Mouse (Mus musculus) left cerebral cortex, adult 2 months (tissue): ENCODE results near the gene 1700010B08Rik. TPM values are rescaled to one million over a fixed set of nuclear protein-coding genes. Genes with fewer than 3 reads are reported as not detected.
"Not testable (repeated sequence)": the region's sequence is repeated elsewhere in the genome, so short reads cannot be mapped to it uniquely, and the experiment has no call there.

Source experiments
- DNase-seq, 2 experiments: peaks; one replicate each; pipeline ENCODE4 v3.0.0; 2021 to 2022; ENCODE audit warnings: low spot score in 2 of 2, mixed read lengths in 1 of 2; ENCODE audit errors: extremely low spot score in 1 of 2
- H3K27ac ChIP-seq: fragments of 200-600 bp; 2 replicates; pipeline ENCODE4 v1.8.1; 2022
- H3K4me3 ChIP-seq: fragments of 200-600 bp; 2 replicates; pipeline ENCODE4 v1.8.1; 2022
- CTCF ChIP-seq: fragments of 200-600 bp; IDR thresholded peaks from 2 replicates; pipeline ENCODE4 v1.8.1; 2022; ENCODE audit warnings: antibody characterized with exemption, mild to moderate bottlenecking, moderate library complexity
- intact Hi-C: fragments of 180-260 bp; cut with DNase I; formaldehyde crosslinking; loops from one replicate; pipeline ENCODE4 v1.15.1; 2025
- long read RNA-seq, 2 experiments: library from polyadenylated mRNA; stranded (forward); transcript quantifications; one replicate each; pipeline ENCODE4 v2.0.0; 2021; ENCODE audit warnings: borderline mapping rate in 2 of 2
- total RNA-seq, 2 experiments: library from RNA; stranded (reverse); gene quantifications; 2 replicates each; pipeline ENCODE4 v1.2.3; 2021

1700010B08Rik gene
- total RNA-seq = not detected
- long read RNA-seq, experiment 1 = 0 reads
- long read RNA-seq, experiment 2 = 0 reads

- intact Hi-C loops, H3K4me3 ChIP-seq, H3K27ac ChIP-seq, DNase-seq: not testable (repeated sequence)
These were observed at the start of gene 1700010B08Rik for GRCm38 (mm10) chr2:173719115-173719514. Gene 1700010B08Rik (plus strand): TSS chr2:173719415.

- DNase-seq = no peak
- intact Hi-C loops = no loop called here
- no peak overlapping the region for H3K27ac ChIP-seq
- no peak overlapping the region for H3K4me3 ChIP-seq
- TF ChIP-seq CTCF = no peak
These were observed 46.8 kb upstream of the 1700010B08Rik start for GRCm38 (mm10) chr2:173672328-173672896.

GRCm38 (mm10) chr2:173673469-173673868 is 45.7 kb upstream of the 1700010B08Rik start:
- Histone ChIP-seq H3K4me3 (no peak overlapping the region), H3K27ac (no peak overlapping the region)
- no peak for DNase-seq
- intact Hi-C loops = no loop called here
- no peak for TF ChIP-seq CTCF

- Histone ChIP-seq H3K27ac (no peak overlapping the region), H3K4me3 (no peak overlapping the region)
- intact Hi-C loops = no loop called here
- TF ChIP-seq CTCF = no peak
- no peak for DNase-seq
These were observed 40.6 kb upstream of the 1700010B08Rik start for GRCm38 (mm10) chr2:173678593-173678992.

GRCm38 (mm10) chr2:173679217-173679616 is 40.0 kb upstream of the 1700010B08Rik start:
- TF ChIP-seq CTCF = no peak
- intact Hi-C loops = no loop called here
- H3K4me3 ChIP-seq = no peak overlapping the region
- no peak for DNase-seq
- no peak overlapping the region for H3K27ac ChIP-seq

- TF ChIP-seq CTCF = no peak
- Histone ChIP-seq H3K4me3 (no peak overlapping the region), H3K27ac (no peak overlapping the region)
- intact Hi-C loops = no loop called here
- no peak for DNase-seq
These were observed 39.1 kb upstream of the 1700010B08Rik start for GRCm38 (mm10) chr2:173680153-173680552.

- intact Hi-C loops = no loop called here
- TF ChIP-seq CTCF = no peak
These were observed 36.4 kb upstream of the 1700010B08Rik start for GRCm38 (mm10) chr2:173682773-173683172.

GRCm38 (mm10) chr2:173685781-173686361 is 33.3 kb upstream of the 1700010B08Rik start:
- intact Hi-C loops = no loop called here
- Histone ChIP-seq H3K27ac (no peak overlapping the region), H3K4me3 (no peak overlapping the region)
- DNase-seq = no peak
- TF ChIP-seq CTCF = no peak

More at GRCm38 (mm10) chr2:173682773-173683172, 36.4 kb upstream of the 1700010B08Rik start:
- DNase-seq = no peak
- no peak overlapping the region for H3K27ac ChIP-seq
- H3K4me3 ChIP-seq = no peak overlapping the region

GRCm38 (mm10) chr2:173687363-173687762 is 31.9 kb upstream of the 1700010B08Rik start:
- no peak for DNase-seq
- intact Hi-C loops = no loop called here
- no peak overlapping the region for H3K27ac ChIP-seq
- TF ChIP-seq CTCF = no peak
- H3K4me3 ChIP-seq = no peak overlapping the region

GRCm38 (mm10) chr2:173689835-173690234 is 29.4 kb upstream of the 1700010B08Rik start:
- intact Hi-C loops = no loop called here
- no peak for TF ChIP-seq CTCF
- no peak for DNase-seq

GRCm38 (mm10) chr2:173691748-173692147 is 27.5 kb upstream of the 1700010B08Rik start:
- intact Hi-C loops = no loop called here
- DNase-seq = no peak
- H3K4me3 ChIP-seq = no peak overlapping the region
- no peak overlapping the region for H3K27ac ChIP-seq
- no peak for TF ChIP-seq CTCF

More at GRCm38 (mm10) chr2:173689835-173690234, 29.4 kb upstream of the 1700010B08Rik start:
- Histone ChIP-seq H3K4me3 (no peak overlapping the region), H3K27ac (no peak overlapping the region)

GRCm38 (mm10) chr2:173692693-173693092 is 26.5 kb upstream of the 1700010B08Rik start:
- no peak for TF ChIP-seq CTCF
- no peak overlapping the region for H3K27ac ChIP-seq
- DNase-seq = no peak
- no peak overlapping the region for H3K4me3 ChIP-seq
- intact Hi-C loops = no loop called here

- intact Hi-C loops = no loop called here
- TF ChIP-seq CTCF = no peak
- DNase-seq = no peak
These were observed 20.4 kb upstream of the 1700010B08Rik start for GRCm38 (mm10) chr2:173698850-173699249.

More at GRCm38 (mm10) chr2:173698850-173699249, 20.4 kb upstream of the 1700010B08Rik start:
- Histone ChIP-seq H3K4me3 (no peak overlapping the region), H3K27ac (no peak overlapping the region)
